Mouse (Mus musculus): ENCODE data around the gene Pycr2. TPM values are rescaled to one million over a fixed set of nuclear protein-coding genes. Genes with fewer than 3 reads are reported as not detected.

Gene Pycr2
- polyA plus RNA-seq (2014; fragmentation: Nextera tagmentation; extraction: Ambion mirVana): 111 and 121 TPM in 2 replicates

- Histone ChIP-seq H3K27me3 (ENCODE audit: control insufficient read depth, insufficient read depth, low read length) (no peaks in the 10 kb centered on the region), H3K27ac (ENCODE audit: low read depth, low read length) (peak within 1 kb of the TSS; percentile 66), H3K36me3 (ENCODE audit: control insufficient read depth, insufficient read depth, low read length) (peaks cover 3% of the 10 kb centered on the region; the same call in 1 of the 2 replicates), H3K9ac (ENCODE audit: low read length) (peak within 1 kb of the TSS; percentile 93), H3K4me1 (replicated peaks; ENCODE audit: control insufficient read depth, insufficient read depth, low read length) (peaks cover 6% of the 10 kb centered on the region; the same call in 1 of the 2 replicates), H3K4me2 (ENCODE audit: low read depth, low read length, severe bottlenecking) (peak within 1 kb of the TSS; percentile 87), H3K4me3 (ENCODE audit: low read depth, low read length) (peak within 1 kb of the TSS; percentile 86), H3K9me3 (ENCODE audit: control insufficient read depth, low read length) (no peaks in the 10 kb centered on the region)
- DNase-seq (ENCODE audit: low spot score): peak; percentile 97
- ATAC-seq (replicated peaks; ENCODE audit: low FRiP score): peak; percentile 98
- under 1% methylated on average over 52 of the region's 52 CpGs for WGBS
These were observed at the start of gene Pycr2 for GRCm38 (mm10) chr1:180904039-180904814. Pycr2 (plus strand) TSS chr1:180904293.

GRCm38 (mm10) chr1:180858763-180859162, 45.3 kb upstream of the Pycr2 start:
- Histone ChIP-seq H3K27ac (ENCODE audit: low read depth, low read length) (no peak overlapping the region), H3K4me2 (ENCODE audit: low read depth, low read length, severe bottlenecking) (no peak overlapping the region), H3K4me3 (ENCODE audit: low read depth, low read length) (no peak overlapping the region), H3K27me3 (ENCODE audit: control insufficient read depth, insufficient read depth, low read length) (no peaks in the 10 kb centered on the region), H3K4me1 (replicated peaks; ENCODE audit: control insufficient read depth, insufficient read depth, low read length) (no peaks in the 10 kb centered on the region), H3K9me3 (ENCODE audit: control insufficient read depth, low read length) (no peaks in the 10 kb centered on the region), H3K36me3 (ENCODE audit: control insufficient read depth, insufficient read depth, low read length) (peaks cover 7% of the 10 kb centered on the region; the same call in 1 of the 2 replicates), H3K9ac (ENCODE audit: low read length) (no peak overlapping the region)
- no peak for ATAC-seq (replicated peaks; ENCODE audit: low FRiP score)
- no peak for DNase-seq (ENCODE audit: low spot score)

- Histone ChIP-seq H3K4me1 (replicated peaks; ENCODE audit: control insufficient read depth, insufficient read depth, low read length) (no peaks in the 10 kb centered on the region), H3K27ac (ENCODE audit: low read depth, low read length) (no peak overlapping the region), H3K4me2 (ENCODE audit: low read depth, low read length, severe bottlenecking) (no peak overlapping the region), H3K9ac (ENCODE audit: low read length) (no peak overlapping the region), H3K27me3 (ENCODE audit: control insufficient read depth, insufficient read depth, low read length) (no peaks in the 10 kb centered on the region), H3K4me3 (ENCODE audit: low read depth, low read length) (no peak overlapping the region), H3K9me3 (ENCODE audit: control insufficient read depth, low read length) (no peaks in the 10 kb centered on the region), H3K36me3 (ENCODE audit: control insufficient read depth, insufficient read depth, low read length) (peaks cover 7% of the 10 kb centered on the region; the same call in 1 of the 2 replicates)
- 88% methylated on average over 6 of the region's 6 CpGs for WGBS
- DNase-seq (ENCODE audit: low spot score): no peak
- ATAC-seq (replicated peaks; ENCODE audit: low FRiP score): no peak
These were observed 44.1 kb upstream of the Pycr2 start for GRCm38 (mm10) chr1:180860030-180860429.

- Histone ChIP-seq H3K27ac (ENCODE audit: low read depth, low read length) (no peak overlapping the region), H3K36me3 (ENCODE audit: control insufficient read depth, insufficient read depth, low read length) (peaks cover 4% of the 10 kb centered on the region; the same call in 1 of the 2 replicates), H3K4me1 (replicated peaks; ENCODE audit: control insufficient read depth, insufficient read depth, low read length) (no peaks in the 10 kb centered on the region), H3K4me3 (ENCODE audit: low read depth, low read length) (no peak overlapping the region), H3K27me3 (ENCODE audit: control insufficient read depth, insufficient read depth, low read length) (no peaks in the 10 kb centered on the region), H3K9me3 (ENCODE audit: control insufficient read depth, low read length) (no peaks in the 10 kb centered on the region), H3K9ac (ENCODE audit: low read length) (no peak overlapping the region), H3K4me2 (ENCODE audit: low read depth, low read length, severe bottlenecking) (no peak overlapping the region)
- WGBS: 36% methylated on average over 1 of the region's 1 CpGs
- DNase-seq (ENCODE audit: low spot score): no peak
- ATAC-seq (replicated peaks; ENCODE audit: low FRiP score): no peak
These were observed 40.5 kb upstream of the Pycr2 start for GRCm38 (mm10) chr1:180863606-180864005.

GRCm38 (mm10) chr1:180866001-180866400, 38.1 kb upstream of the Pycr2 start:
- Histone ChIP-seq H3K27me3 (ENCODE audit: control insufficient read depth, insufficient read depth, low read length) (no peaks in the 10 kb centered on the region), H3K4me3 (ENCODE audit: low read depth, low read length) (no peak overlapping the region), H3K9me3 (ENCODE audit: control insufficient read depth, low read length) (no peaks in the 10 kb centered on the region), H3K27ac (ENCODE audit: low read depth, low read length) (no peak overlapping the region), H3K4me2 (ENCODE audit: low read depth, low read length, severe bottlenecking) (no peak overlapping the region), H3K36me3 (ENCODE audit: control insufficient read depth, insufficient read depth, low read length) (no peaks in the 10 kb centered on the region; the same call in 1 of the 2 replicates), H3K4me1 (replicated peaks; ENCODE audit: control insufficient read depth, insufficient read depth, low read length) (no peaks in the 10 kb centered on the region), H3K9ac (ENCODE audit: low read length) (no peak overlapping the region)
- WGBS: 96% methylated on average over 7 of the region's 7 CpGs
- DNase-seq (ENCODE audit: low spot score) (no peak), ATAC-seq (replicated peaks; ENCODE audit: low FRiP score) (no peak)

GRCm38 (mm10) chr1:180870122-180870650, 33.9 kb upstream of the Pycr2 start:
- Histone ChIP-seq H3K4me1 (replicated peaks; ENCODE audit: control insufficient read depth, insufficient read depth, low read length) (no peaks in the 10 kb centered on the region), H3K36me3 (ENCODE audit: control insufficient read depth, insufficient read depth, low read length) (no peaks in the 10 kb centered on the region; the same call in 1 of the 2 replicates), H3K9me3 (ENCODE audit: control insufficient read depth, low read length) (no peaks in the 10 kb centered on the region), H3K4me2 (ENCODE audit: low read depth, low read length, severe bottlenecking) (no peak overlapping the region), H3K9ac (ENCODE audit: low read length) (no peak overlapping the region), H3K27ac (ENCODE audit: low read depth, low read length) (no peak overlapping the region), H3K4me3 (ENCODE audit: low read depth, low read length) (no peak overlapping the region), H3K27me3 (ENCODE audit: control insufficient read depth, insufficient read depth, low read length) (no peaks in the 10 kb centered on the region)
- no peak for DNase-seq (ENCODE audit: low spot score)
- 81% methylated on average over 13 of the region's 13 CpGs for WGBS
- ATAC-seq (replicated peaks; ENCODE audit: low FRiP score): no peak

GRCm38 (mm10) chr1:180873861-180874484, 30.1 kb upstream of the Pycr2 start:
- Histone ChIP-seq H3K36me3 (ENCODE audit: control insufficient read depth, insufficient read depth, low read length) (no peaks in the 10 kb centered on the region), H3K9ac (ENCODE audit: low read length) (no peak overlapping the region), H3K4me1 (replicated peaks; ENCODE audit: control insufficient read depth, insufficient read depth, low read length) (no peaks in the 10 kb centered on the region), H3K4me2 (ENCODE audit: low read depth, low read length, severe bottlenecking) (no peak overlapping the region), H3K9me3 (ENCODE audit: control insufficient read depth, low read length) (no peaks in the 10 kb centered on the region), H3K4me3 (ENCODE audit: low read depth, low read length) (no peak overlapping the region), H3K27ac (ENCODE audit: low read depth, low read length) (no peak overlapping the region), H3K27me3 (ENCODE audit: control insufficient read depth, insufficient read depth, low read length) (no peaks in the 10 kb centered on the region)
- DNase-seq (ENCODE audit: low spot score) (peak; percentile 79), ATAC-seq (replicated peaks; ENCODE audit: low FRiP score) (no peak; the same call in 1 of the 2 replicates)
- WGBS: 20% methylated on average over 9 of the region's 9 CpGs

GRCm38 (mm10) chr1:180874615-180875014, 29.5 kb upstream of the Pycr2 start:
- no peak overlapping the region for H3K4me2 ChIP-seq (ENCODE audit: low read depth, low read length, severe bottlenecking)
- no peak overlapping the region for H3K4me3 ChIP-seq (ENCODE audit: low read depth, low read length)
- H3K4me1 ChIP-seq (replicated peaks; ENCODE audit: control insufficient read depth, insufficient read depth, low read length): no peaks in the 10 kb centered on the region
- no peak overlapping the region for H3K27ac ChIP-seq (ENCODE audit: low read depth, low read length)
- H3K27me3 ChIP-seq (ENCODE audit: control insufficient read depth, insufficient read depth, low read length): no peaks in the 10 kb centered on the region
- no peaks in the 10 kb centered on the region for H3K36me3 ChIP-seq (ENCODE audit: control insufficient read depth, insufficient read depth, low read length)
- no peak overlapping the region for H3K9ac ChIP-seq (ENCODE audit: low read length)
- ATAC-seq (replicated peaks; ENCODE audit: low FRiP score) (no peak), DNase-seq (ENCODE audit: low spot score) (no peak)
- 89% methylated on average over 2 of the region's 2 CpGs for WGBS
- H3K9me3 ChIP-seq (ENCODE audit: control insufficient read depth, low read length): no peaks in the 10 kb centered on the region

All from forebrain, embryonic 11.5 days (tissue).